Mouse (Mus musculus) cortical plate, adult 2 months (tissue): ENCODE data around the gene Son.

ENCODE experiments used
- CTCF ChIP-seq: fragments of 200-500 bp; IDR thresholded peaks from 2 replicates; pipeline ENCODE4 v1.5.1; 2011; ENCODE audit warnings: mild to moderate bottlenecking, control low read depth, low read length; ENCODE audit not compliant: insufficient read depth; ENCODE audit errors: extremely low read depth
- POLR2A ChIP-seq: fragments of 200-500 bp; IDR thresholded peaks from 2 replicates; pipeline ENCODE4 v1.6.1; 2011; ENCODE audit warnings: mild to moderate bottlenecking, low read length, control low read depth; ENCODE audit not compliant: insufficient read depth; ENCODE audit errors: extremely low read depth

DNA sequence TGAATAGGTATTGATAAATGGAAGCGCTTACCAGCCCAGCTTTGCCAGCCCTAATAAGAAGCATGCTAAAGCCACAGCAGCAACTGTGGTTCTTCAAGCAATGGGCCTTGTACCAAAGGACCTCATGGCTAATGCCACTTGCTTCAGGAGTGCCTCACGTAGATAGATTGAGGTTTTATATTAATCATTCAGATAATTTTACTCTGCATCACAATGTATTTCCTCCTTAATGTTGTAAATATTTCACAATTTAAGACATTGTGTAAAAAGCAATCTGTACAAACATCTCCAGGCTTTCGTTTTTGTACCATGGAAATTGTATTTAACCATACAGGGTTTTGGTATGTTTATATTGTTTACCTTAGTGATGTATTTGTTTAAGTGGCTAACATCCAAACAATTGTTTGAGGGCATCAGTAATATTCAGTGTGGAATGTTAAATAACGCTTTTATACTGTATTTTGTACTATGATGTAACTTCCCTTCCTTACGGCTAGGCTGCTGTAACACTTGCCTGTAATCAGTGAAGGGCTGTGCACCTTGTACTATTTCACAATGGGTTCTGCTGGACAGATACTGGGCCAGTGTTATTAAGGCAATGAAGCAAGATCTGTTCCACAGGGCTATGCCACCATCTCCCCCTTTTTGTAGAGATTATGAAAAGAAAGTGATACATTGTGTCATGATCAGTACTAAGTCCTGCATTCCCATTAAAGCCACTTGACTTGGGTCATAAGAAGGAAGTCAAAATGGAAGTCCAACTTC, 31.0 kb downstream of the Son start:
- no peak for TF ChIP-seq POLR2A
- no peak for TF ChIP-seq CTCF
